Mouse (Mus musculus) thymus, adult 2 months (tissue): Measurements from ENCODE around the gene Abcc2.

Experiments used
- CTCF ChIP-seq: fragments of 200-500 bp; IDR thresholded peaks from 2 replicates; pipeline ENCODE4 v1.5.1; 2012; ENCODE audit warnings: mild to moderate bottlenecking, control low read depth, low read length, moderate library complexity, borderline replicate concordance; ENCODE audit not compliant: control insufficient read depth, poor library complexity, insufficient read depth; ENCODE audit errors: extremely low read depth
- POLR2A ChIP-seq: fragments of 200-500 bp; IDR thresholded peaks from 2 replicates; pipeline ENCODE4 v1.6.1; 2012; ENCODE audit warnings: mild to moderate bottlenecking, low read length, control low read depth, moderate library complexity; ENCODE audit not compliant: control insufficient read depth, poor library complexity, insufficient read depth; ENCODE audit errors: extremely low read depth

- TF ChIP-seq CTCF (no peak), POLR2A (no peak)
Observed at GRCm38 (mm10) chr19:43762410-43762809, 19.6 kb upstream of the Abcc2 start.
